Mouse (Mus musculus): ENCODE measurements around the gene Gpr108. TPM values are rescaled to one million over a fixed set of nuclear protein-coding genes. Genes with fewer than 3 reads are reported as not detected.

Gene Gpr108
- 19.7 and 24.5 TPM in 2 replicates for polyA plus RNA-seq (2014; fragmentation: Nextera tagmentation; extraction: Ambion mirVana)

GRCm38 (mm10) chr17:57248201-57248699 lies at the start of gene Gpr108:
Gene Gpr108 (minus strand): TSS chr17:57248446.
- H3K27ac ChIP-seq (ENCODE audit: low read depth, low read length) = peak within 1 kb of the TSS; percentile 89
- H3K4me3 ChIP-seq (ENCODE audit: low read depth, low read length) = peak within 1 kb of the TSS; percentile 69
- ATAC-seq (ENCODE audit: low FRiP score) (peak; percentile 51), DNase-seq (ENCODE audit: low spot score, missing footprints) (peak; percentile 97)
- under 1% methylated on average over 12 of the region's 12 CpGs for WGBS
- no peaks in the 10 kb centered on the region for H3K9me3 ChIP-seq (ENCODE audit: control insufficient read depth, low read length)
- H3K27me3 ChIP-seq (ENCODE audit: control insufficient read depth, insufficient read depth, low read length) = no peaks in the 10 kb centered on the region
- H3K36me3 ChIP-seq (ENCODE audit: control insufficient read depth, insufficient read depth, low read length) = no peaks in the 10 kb centered on the region
- H3K9ac ChIP-seq (ENCODE audit: low read length) = peak within 1 kb of the TSS; percentile 81
- H3K4me2 ChIP-seq = peak within 1 kb of the TSS; percentile 91
- peaks cover 18% of the 10 kb centered on the region for H3K4me1 ChIP-seq (ENCODE audit: control insufficient read depth, insufficient read depth, low read length)

GRCm38 (mm10) chr17:57297040-57297439 lies 48.8 kb upstream of the Gpr108 start:
- DNase-seq (ENCODE audit: low spot score, missing footprints) (no peak), ATAC-seq (ENCODE audit: low FRiP score) (no peak)
- Histone ChIP-seq H3K4me1 (ENCODE audit: control insufficient read depth, insufficient read depth, low read length) (no peaks in the 10 kb centered on the region), H3K27me3 (ENCODE audit: control insufficient read depth, insufficient read depth, low read length) (no peaks in the 10 kb centered on the region), H3K9me3 (ENCODE audit: control insufficient read depth, low read length) (no peaks in the 10 kb centered on the region), H3K36me3 (ENCODE audit: control insufficient read depth, insufficient read depth, low read length) (no peaks in the 10 kb centered on the region), H3K27ac (ENCODE audit: low read depth, low read length) (no peak overlapping the region), H3K9ac (ENCODE audit: low read length) (no peak overlapping the region), H3K4me2 (no peak overlapping the region), H3K4me3 (ENCODE audit: low read depth, low read length) (no peak overlapping the region)
- 86% methylated on average over 12 of the region's 12 CpGs for WGBS

- Histone ChIP-seq H3K4me2 (no peak overlapping the region), H3K4me1 (ENCODE audit: control insufficient read depth, insufficient read depth, low read length) (no peaks in the 10 kb centered on the region), H3K36me3 (ENCODE audit: control insufficient read depth, insufficient read depth, low read length) (no peaks in the 10 kb centered on the region), H3K27ac (ENCODE audit: low read depth, low read length) (no peak overlapping the region), H3K9me3 (ENCODE audit: control insufficient read depth, low read length) (no peaks in the 10 kb centered on the region), H3K4me3 (ENCODE audit: low read depth, low read length) (no peak overlapping the region), H3K27me3 (ENCODE audit: control insufficient read depth, insufficient read depth, low read length) (no peaks in the 10 kb centered on the region), H3K9ac (ENCODE audit: low read length) (no peak overlapping the region)
- 96% methylated on average over 9 of the region's 9 CpGs for WGBS
- ATAC-seq (ENCODE audit: low FRiP score) = no peak
- DNase-seq (ENCODE audit: low spot score, missing footprints) = no peak
Observed at GRCm38 (mm10) chr17:57295935-57296334, 47.7 kb upstream of the Gpr108 start.

- Histone ChIP-seq H3K9ac (ENCODE audit: low read length) (no peak overlapping the region), H3K4me3 (ENCODE audit: low read depth, low read length) (no peak overlapping the region), H3K27me3 (ENCODE audit: control insufficient read depth, insufficient read depth, low read length) (no peaks in the 10 kb centered on the region), H3K4me2 (no peak overlapping the region), H3K27ac (ENCODE audit: low read depth, low read length) (no peak overlapping the region), H3K9me3 (ENCODE audit: control insufficient read depth, low read length) (no peaks in the 10 kb centered on the region), H3K4me1 (ENCODE audit: control insufficient read depth, insufficient read depth, low read length) (no peaks in the 10 kb centered on the region), H3K36me3 (ENCODE audit: control insufficient read depth, insufficient read depth, low read length) (no peaks in the 10 kb centered on the region)
- ATAC-seq (ENCODE audit: low FRiP score) (no peak), DNase-seq (ENCODE audit: low spot score, missing footprints) (no peak)
- WGBS = 95% methylated on average over 9 of the region's 9 CpGs
Observed at GRCm38 (mm10) chr17:57292968-57293367, 44.7 kb upstream of the Gpr108 start.

- no peak overlapping the region for H3K9ac ChIP-seq (ENCODE audit: low read length)
- no peak overlapping the region for H3K4me2 ChIP-seq
- H3K36me3 ChIP-seq (ENCODE audit: control insufficient read depth, insufficient read depth, low read length) = no peaks in the 10 kb centered on the region
- H3K27me3 ChIP-seq (ENCODE audit: control insufficient read depth, insufficient read depth, low read length) = no peaks in the 10 kb centered on the region
- 89% methylated on average over 2 of the region's 2 CpGs for WGBS
- ATAC-seq (ENCODE audit: low FRiP score) (no peak), DNase-seq (ENCODE audit: low spot score, missing footprints) (peak; percentile 35)
- no peak overlapping the region for H3K27ac ChIP-seq (ENCODE audit: low read depth, low read length)
- H3K4me1 ChIP-seq (ENCODE audit: control insufficient read depth, insufficient read depth, low read length) = no peaks in the 10 kb centered on the region
- no peaks in the 10 kb centered on the region for H3K9me3 ChIP-seq (ENCODE audit: control insufficient read depth, low read length)
- H3K4me3 ChIP-seq (ENCODE audit: low read depth, low read length) = no peak overlapping the region
Observed at GRCm38 (mm10) chr17:57292302-57292701, 44.1 kb upstream of the Gpr108 start.

- no peaks in the 10 kb centered on the region for H3K4me1 ChIP-seq (ENCODE audit: control insufficient read depth, insufficient read depth, low read length)
- no peaks in the 10 kb centered on the region for H3K27me3 ChIP-seq (ENCODE audit: control insufficient read depth, insufficient read depth, low read length)
- DNase-seq (ENCODE audit: low spot score, missing footprints) (peak; percentile 14), ATAC-seq (ENCODE audit: low FRiP score) (no peak)
- WGBS = 84% methylated on average over 7 of the region's 7 CpGs
- H3K36me3 ChIP-seq (ENCODE audit: control insufficient read depth, insufficient read depth, low read length) = no peaks in the 10 kb centered on the region
- no peak overlapping the region for H3K9ac ChIP-seq (ENCODE audit: low read length)
- no peak overlapping the region for H3K4me3 ChIP-seq (ENCODE audit: low read depth, low read length)
- no peaks in the 10 kb centered on the region for H3K9me3 ChIP-seq (ENCODE audit: control insufficient read depth, low read length)
- no peak overlapping the region for H3K4me2 ChIP-seq
- H3K27ac ChIP-seq (ENCODE audit: low read depth, low read length) = no peak overlapping the region
Observed at GRCm38 (mm10) chr17:57290671-57291055, 42.4 kb upstream of the Gpr108 start.

GRCm38 (mm10) chr17:57290001-57290670 lies 41.9 kb upstream of the Gpr108 start:
- Histone ChIP-seq H3K4me2 (no peak overlapping the region), H3K36me3 (ENCODE audit: control insufficient read depth, insufficient read depth, low read length) (no peaks in the 10 kb centered on the region), H3K4me1 (ENCODE audit: control insufficient read depth, insufficient read depth, low read length) (no peaks in the 10 kb centered on the region), H3K9ac (ENCODE audit: low read length) (no peak overlapping the region), H3K27ac (ENCODE audit: low read depth, low read length) (no peak overlapping the region), H3K27me3 (ENCODE audit: control insufficient read depth, insufficient read depth, low read length) (no peaks in the 10 kb centered on the region), H3K9me3 (ENCODE audit: control insufficient read depth, low read length) (no peaks in the 10 kb centered on the region), H3K4me3 (ENCODE audit: low read depth, low read length) (no peak overlapping the region)
- ATAC-seq (ENCODE audit: low FRiP score) (no peak), DNase-seq (ENCODE audit: low spot score, missing footprints) (no peak)
- 83% methylated on average over 9 of the region's 9 CpGs for WGBS

- Histone ChIP-seq H3K27me3 (ENCODE audit: control insufficient read depth, insufficient read depth, low read length) (no peaks in the 10 kb centered on the region), H3K27ac (ENCODE audit: low read depth, low read length) (no peak overlapping the region), H3K4me3 (ENCODE audit: low read depth, low read length) (no peak overlapping the region), H3K9ac (ENCODE audit: low read length) (no peak overlapping the region), H3K4me2 (no peak overlapping the region), H3K36me3 (ENCODE audit: control insufficient read depth, insufficient read depth, low read length) (no peaks in the 10 kb centered on the region), H3K9me3 (ENCODE audit: control insufficient read depth, low read length) (no peaks in the 10 kb centered on the region), H3K4me1 (ENCODE audit: control insufficient read depth, insufficient read depth, low read length) (no peaks in the 10 kb centered on the region)
- 86% methylated on average over 5 of the region's 5 CpGs for WGBS
- ATAC-seq (ENCODE audit: low FRiP score) = no peak
- DNase-seq (ENCODE audit: low spot score, missing footprints) = peak; percentile 53
Observed at GRCm38 (mm10) chr17:57289252-57289651, 41.0 kb upstream of the Gpr108 start.

GRCm38 (mm10) chr17:57286718-57287355 lies 38.6 kb upstream of the Gpr108 start:
- Histone ChIP-seq H3K27ac (ENCODE audit: low read depth, low read length) (no peak overlapping the region), H3K4me1 (ENCODE audit: control insufficient read depth, insufficient read depth, low read length) (no peaks in the 10 kb centered on the region), H3K9ac (ENCODE audit: low read length) (no peak overlapping the region), H3K4me2 (no peak overlapping the region), H3K4me3 (ENCODE audit: low read depth, low read length) (no peak overlapping the region), H3K9me3 (ENCODE audit: control insufficient read depth, low read length) (no peaks in the 10 kb centered on the region), H3K27me3 (ENCODE audit: control insufficient read depth, insufficient read depth, low read length) (no peaks in the 10 kb centered on the region), H3K36me3 (ENCODE audit: control insufficient read depth, insufficient read depth, low read length) (no peaks in the 10 kb centered on the region)
- ATAC-seq (ENCODE audit: low FRiP score) (no peak; the same call in 1 of the 2 replicates), DNase-seq (ENCODE audit: low spot score, missing footprints) (peak; percentile 62)
- 87% methylated on average over 8 of the region's 8 CpGs for WGBS

All from midbrain, embryonic 11.5 days (tissue).